Mouse (Mus musculus) adrenal gland, postnatal 4 days (tissue): ENCODE results near the gene Gm6121. TPM values are rescaled to one million over a fixed set of nuclear protein-coding genes. Genes with fewer than 3 reads are reported as not detected.
"Not testable (repeated sequence)": the region's sequence is repeated elsewhere in the genome, so short reads cannot be mapped to it uniquely, and the experiment has no call there.

ENCODE experiments used
- DNase-seq, 2 experiments: peaks; one replicate each; pipeline ENCODE4 v3.0.0; 2021 to 2022; ENCODE audit warnings: low spot score in 2 of 2, mixed read lengths in 2 of 2
- long read RNA-seq, 2 experiments: library from polyadenylated mRNA; stranded (forward); transcript quantifications; one replicate each; pipeline ENCODE4 v2.0.0; 2021
- total RNA-seq, 2 experiments: library from RNA; stranded (reverse); gene quantifications; 2 replicates each; pipeline ENCODE4 v1.2.3; 2021

Gene Gm6121
- total RNA-seq = not detected
- long read RNA-seq, experiment 1 = 0 reads
- long read RNA-seq, experiment 2 = 0 reads

DNA sequence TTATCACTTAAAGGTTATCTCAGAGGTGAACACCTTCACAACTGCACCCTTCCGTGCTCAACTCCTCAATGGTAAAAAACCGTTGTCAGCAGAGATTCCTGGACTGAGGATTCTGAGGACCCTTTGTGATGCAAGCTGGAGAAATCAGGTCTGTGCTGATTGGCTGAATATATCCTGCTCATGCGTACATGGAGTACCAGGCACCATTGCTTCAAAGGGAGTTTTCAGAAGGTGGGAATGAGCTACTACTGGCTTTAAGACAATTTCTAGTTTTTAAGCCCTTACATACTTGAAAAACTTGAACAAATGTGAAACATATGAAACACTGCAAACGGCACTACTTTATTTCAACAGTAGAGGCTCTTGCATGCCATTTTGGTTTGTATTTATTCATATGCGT, at the start of gene Gm6121:
Gene Gm6121, minus strand, starts transcription at position 101 of the 400 bp plus-strand sequence.
- DNase-seq = not testable (repeated sequence)

Other genes starting within 250 kb of the Gm6121 start
- not detected for gene Gm14525, start 233.1 kb downstream of the Gm6121 start, total RNA-seq